ENCODE assay signal across 16 mouse cellular contexts in genomic region chr12:17360650-17361049, GRCm38 (mm10). TPM values are rescaled to one million over a fixed set of nuclear protein-coding genes. Genes with fewer than 3 reads are reported as not detected.
DNase-seq lines count a peak whose midpoint lies in the region; ATAC-seq lines count a peak whose summit lies in the region.
"Had no signal": no experiment of that assay in that cellular context is flagged by ENCODE, and none has a peak within 500 bp of the region (broad histone marks: within the 10 kb centered on the region; RNA-seq: fewer than 3 reads in every experiment).

No protein-coding gene starts in this region.

- H3K27me3 ChIP-seq in kidney, embryonic 14.5 days (ENCODE audit: control insufficient read depth, insufficient read depth, low read length), result no peaks in the 10 kb centered on the region
- H3K27me3 ChIP-seq in neural tube, embryonic 11.5 days (ENCODE audit: control insufficient read depth, insufficient read depth, low read length), result no peaks in the 10 kb centered on the region
- H3K27me3 ChIP-seq: embryonic facial prominence, embryonic 15.5 days; forebrain, embryonic 13.5 days had no signal

- H3K4me1 ChIP-seq in kidney, embryonic 14.5 days (ENCODE audit: control insufficient read depth, insufficient read depth, low read length), result no peaks in the 10 kb centered on the region
- no peaks in the 10 kb centered on the region for H3K4me1 ChIP-seq in neural tube, embryonic 11.5 days (ENCODE audit: control insufficient read depth, insufficient read depth, low read length)
- H3K4me1 ChIP-seq: embryonic facial prominence, embryonic 15.5 days; forebrain, embryonic 13.5 days had no signal

- peaks cover 83% of the 10 kb centered on the region for H3K36me3 ChIP-seq in kidney, embryonic 14.5 days (ENCODE audit: control insufficient read depth, insufficient read depth, low read length)
- H3K36me3 ChIP-seq in neural tube, embryonic 11.5 days (ENCODE audit: control insufficient read depth, insufficient read depth, low read length), result peaks cover 14% of the 10 kb centered on the region

- H3K27ac ChIP-seq in kidney, embryonic 14.5 days (ENCODE audit: low read depth, low read length), result no peak overlapping the region
- peak overlapping the region; percentile 2; the same call in 1 of the 2 replicates for H3K27ac ChIP-seq in neural tube, embryonic 11.5 days (ENCODE audit: low read depth, low read length)
- H3K27ac ChIP-seq: embryonic facial prominence, embryonic 15.5 days; forebrain, embryonic 13.5 days; heart, adult 2 months had no signal

- ATAC-seq in kidney, embryonic 14.5 days (ENCODE audit: low FRiP score, low TSS enrichment), result no peak
- peak; percentile 77; the same call in 1 of the 2 replicates for ATAC-seq in neural tube, embryonic 11.5 days (ENCODE audit: insufficient read depth, low FRiP score, low TSS enrichment)
- ATAC-seq: forebrain, embryonic 13.5 days; inflammation-experienced regulatory T-cells, adult 6 months had no signal

- H3K9ac ChIP-seq in kidney, embryonic 14.5 days (ENCODE audit: low read depth, low read length), result no peak overlapping the region
- H3K9ac ChIP-seq in neural tube, embryonic 11.5 days (ENCODE audit: low read length), result no peak overlapping the region
- H3K9ac ChIP-seq: embryonic facial prominence, embryonic 15.5 days had no signal

- H3K9me3 ChIP-seq in kidney, embryonic 14.5 days (ENCODE audit: control insufficient read depth, low read length), result no peaks in the 10 kb centered on the region
- no peaks in the 10 kb centered on the region for H3K9me3 ChIP-seq in neural tube, embryonic 11.5 days (ENCODE audit: control insufficient read depth, low read length)
- H3K9me3 ChIP-seq: embryonic facial prominence, embryonic 15.5 days; forebrain, embryonic 13.5 days had no signal

- no peak overlapping the region for H3K4me3 ChIP-seq in kidney, embryonic 14.5 days (ENCODE audit: low read length)
- no peak overlapping the region for H3K4me3 ChIP-seq in neural tube, embryonic 11.5 days (ENCODE audit: low read depth, low read length)
- H3K4me3 ChIP-seq: embryonic facial prominence, embryonic 15.5 days; forebrain, embryonic 13.5 days; heart, adult 2 months had no signal

- H3K4me2 ChIP-seq in kidney, embryonic 14.5 days (replicated peaks; ENCODE audit: low read depth, low read length), result no peak overlapping the region
- no peak overlapping the region for H3K4me2 ChIP-seq in neural tube, embryonic 11.5 days (ENCODE audit: low read depth)
- H3K4me2 ChIP-seq: embryonic facial prominence, embryonic 15.5 days; forebrain, embryonic 13.5 days; liver, embryonic 11.5 days had no signal

- DNase-seq in heart, adult 11 months, result peak; percentile 35
- DNase-seq in heart, postnatal 10 days, result no peak
- peak; percentile 20 to 65 for DNase-seq in kidney, postnatal 36 days
- no peak for DNase-seq in neural tube, embryonic 11.5 days (ENCODE audit: low spot score)
- no peak for DNase-seq in neural tube, embryonic 10.5 days (ENCODE audit: extremely low spot score, low spot score)
- DNase-seq in heart, postnatal 14 days, result no peak
- DNase-seq: cerebellum, postnatal 14 days; heart, adult 2 months; left cerebral cortex, postnatal 4 days; right cerebral cortex, postnatal 25 days; thymus, postnatal 25 days had no signal

- 86% methylated on average over 4 of the region's 4 CpGs for WGBS in kidney, embryonic 14.5 days
- 47% methylated on average over 4 of the region's 4 CpGs for WGBS in neural tube, embryonic 11.5 days

- intact Hi-C loops in heart, postnatal 10 days (cut with DNase I), result loop anchor here (10.0 kb wide), 1 partner anchor 324 kb away; no protein-coding TSS in a partner anchor
- intact Hi-C loops in heart, postnatal 14 days (cut with DNase I), result loop anchor here (10.0 kb wide), 1 partner anchor 314 kb away; no protein-coding TSS in a partner anchor

RNA-seq across cellular contexts. Expression of gene Nol10, which starts 12.4 kb away (rescaled TPM):
- 1 to 10 TPM; 9.0 to 9.7 TPM for total RNA-seq in heart, postnatal 10 days (2021)
- 22.0 and 31.0 TPM in 2 replicates for polyA plus RNA-seq in kidney, embryonic 14.5 days (2014; fragmentation: Nextera tagmentation; extraction: Ambion mirVana)
- 31.8 and 33.6 TPM in 2 replicates for polyA plus RNA-seq in neural tube, embryonic 11.5 days (2014; fragmentation: Nextera tagmentation; extraction: Ambion mirVana)
- total RNA-seq in heart, postnatal 14 days (2021), result 1 to 10 TPM; 7.1 to 7.4 TPM

RNA-seq across cellular contexts. Expression of gene Atp6v1c2, which starts 31.5 kb away (rescaled TPM):
- not detected for total RNA-seq in heart, postnatal 10 days (2021)
- polyA plus RNA-seq in kidney, embryonic 14.5 days (2014; fragmentation: Nextera tagmentation; extraction: Ambion mirVana), result 0.53 and 1.0 TPM in 2 replicates
- 0.19 and 0.27 TPM in 2 replicates for polyA plus RNA-seq in neural tube, embryonic 11.5 days (2014; fragmentation: Nextera tagmentation; extraction: Ambion mirVana)
- under 1 TPM in 1 of 2 experiments, not detected in 1; 0.36 TPM for total RNA-seq in heart, postnatal 14 days (2021)
- total RNA-seq: heart, adult 2 months had no signal

Comparison
In these comparisons a context has a peak if more than half of its experiments do, and no peak if none do; other contexts are left out.
1. DNase-seq: peak in heart, adult 11 months (single experiment) and kidney, postnatal 36 days (2 of 2); none in heart, postnatal 10 days (0 of 2), neural tube, embryonic 11.5 days (single experiment), neural tube, embryonic 10.5 days (single experiment) and heart, postnatal 14 days (0 of 2).